Mouse (Mus musculus) neural tube, embryonic 12.5 days (tissue): ENCODE measurements around the gene Vmn1r55. TPM values are rescaled to one million over a fixed set of nuclear protein-coding genes. Genes with fewer than 3 reads are reported as not detected.
"Not testable (repeated sequence)": the region's sequence is repeated elsewhere in the genome, so short reads cannot be mapped to it uniquely, and the experiment has no call there.

Source experiments
- ATAC-seq: fragments of 200-750 bp; cut with Nextera tagmentation; 2 replicates; pipeline ENCODE4 v1.8.0; 2017; ENCODE audit warnings: low read depth, mild to moderate bottlenecking, moderate TSS enrichment, moderate library complexity; ENCODE audit not compliant: low FRiP score
- H3K27ac ChIP-seq: fragments of 300-500 bp; sonication (generic); 2 replicates; pipeline ENCODE4 v1.5.1; 2016
- H3K27me3 ChIP-seq: fragments of 300-500 bp; sonication (generic); replicated peaks from 2 replicates; pipeline ENCODE4 v1.6.1; 2016; ENCODE audit warnings: mild to moderate bottlenecking
- H3K36me3 ChIP-seq: fragments of 300-500 bp; sonication (generic); 2 replicates; pipeline ENCODE4 v1.6.1; 2016; ENCODE audit warnings: mild to moderate bottlenecking
- H3K4me1 ChIP-seq: fragments of 300-500 bp; sonication (generic); 2 replicates; pipeline ENCODE4 v1.6.1; 2016
- H3K4me2 ChIP-seq: fragments of 300-500 bp; sonication (generic); replicated peaks from 2 replicates; pipeline ENCODE4 v1.6.1; 2016; ENCODE audit warnings: mild to moderate bottlenecking
- H3K4me3 ChIP-seq: fragments of 300-500 bp; sonication (generic); 2 replicates; pipeline ENCODE4 v1.5.1; 2016
- H3K9ac ChIP-seq: fragments of 300-500 bp; sonication (generic); 2 replicates; pipeline ENCODE4 v1.6.1; 2016; ENCODE audit warnings: mild to moderate bottlenecking
- H3K9me3 ChIP-seq: fragments of 300-500 bp; sonication (generic); 2 replicates; pipeline ENCODE4 v1.6.1; 2016; ENCODE audit warnings: mild to moderate bottlenecking
- WGBS: fragments of 180-500 bp; shearing (Covaris S2); methylation state at CpG from one replicate; pipeline ENCODE4 v1.1.7; 2016; 5-methylcytosine and 5-hydroxymethylcytosine counted together
- polyA plus RNA-seq: library from polyadenylated mRNA; unstranded; fragments of >200 nt; fragmentation: Nextera tagmentation; extraction: Ambion mirVana; gene quantifications from 2 replicates; pipeline ENCODE4 v1.2.1, GENCODE M21; 2016

The Vmn1r55 gene
- 0.01 and 0.08 TPM in 2 replicates for polyA plus RNA-seq

DNA sequence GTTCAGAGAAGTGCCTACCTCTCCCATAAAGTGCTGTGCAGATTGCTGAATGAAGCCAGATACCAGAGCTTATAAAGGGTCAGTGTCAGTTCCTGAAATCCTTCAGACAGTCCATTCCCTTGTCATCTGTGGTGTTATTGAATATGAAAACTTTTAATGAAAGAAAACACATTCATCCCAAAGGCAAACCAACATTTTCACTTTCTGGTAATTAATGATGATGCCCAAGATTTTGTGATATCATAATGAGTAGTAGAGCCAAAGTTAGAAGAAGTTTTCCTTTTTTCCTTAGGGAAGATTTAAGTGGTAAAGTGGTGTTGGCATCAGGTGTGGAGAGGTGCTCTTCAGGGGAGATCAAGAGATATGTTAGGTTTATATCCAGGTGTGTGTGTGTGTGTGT is at the start of gene Vmn1r55:
Vmn1r55 (minus strand) TSS at position 101 of the 400 bp plus-strand sequence.
- not testable (repeated sequence) for H3K9ac ChIP-seq, H3K4me2 ChIP-seq, H3K4me3 ChIP-seq, H3K27me3 ChIP-seq, ATAC-seq, H3K4me1 ChIP-seq, H3K9me3 ChIP-seq, H3K36me3 ChIP-seq, H3K27ac ChIP-seq

DNA sequence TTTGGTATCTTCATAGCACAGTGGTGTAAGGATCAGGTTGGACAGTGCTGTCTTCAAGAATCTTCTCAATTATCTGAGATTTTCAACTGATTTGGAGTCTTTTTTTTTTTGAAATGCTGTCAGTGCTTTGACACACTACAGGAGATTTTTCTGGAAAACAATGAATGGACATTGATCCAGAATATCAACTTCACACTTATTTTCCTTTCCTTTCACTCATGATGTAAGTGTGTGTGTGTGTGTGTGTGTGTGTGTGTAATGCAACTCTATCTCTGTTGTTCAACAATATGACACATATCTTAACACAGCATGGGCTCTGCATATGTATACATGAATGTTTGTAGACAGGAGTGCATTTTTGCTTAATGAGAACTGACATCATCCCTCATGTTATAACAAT is 47.2 kb upstream of the Vmn1r55 start, which contains the start of gene Vmn1r56:
Vmn1r56 (minus strand) TSS at position 101 of the 400 bp plus-strand sequence.
- not testable (repeated sequence) for ATAC-seq, H3K36me3 ChIP-seq, H3K4me1 ChIP-seq, H3K9me3 ChIP-seq, H3K4me3 ChIP-seq, H3K27me3 ChIP-seq, H3K27ac ChIP-seq, H3K9ac ChIP-seq, H3K4me2 ChIP-seq

DNA sequence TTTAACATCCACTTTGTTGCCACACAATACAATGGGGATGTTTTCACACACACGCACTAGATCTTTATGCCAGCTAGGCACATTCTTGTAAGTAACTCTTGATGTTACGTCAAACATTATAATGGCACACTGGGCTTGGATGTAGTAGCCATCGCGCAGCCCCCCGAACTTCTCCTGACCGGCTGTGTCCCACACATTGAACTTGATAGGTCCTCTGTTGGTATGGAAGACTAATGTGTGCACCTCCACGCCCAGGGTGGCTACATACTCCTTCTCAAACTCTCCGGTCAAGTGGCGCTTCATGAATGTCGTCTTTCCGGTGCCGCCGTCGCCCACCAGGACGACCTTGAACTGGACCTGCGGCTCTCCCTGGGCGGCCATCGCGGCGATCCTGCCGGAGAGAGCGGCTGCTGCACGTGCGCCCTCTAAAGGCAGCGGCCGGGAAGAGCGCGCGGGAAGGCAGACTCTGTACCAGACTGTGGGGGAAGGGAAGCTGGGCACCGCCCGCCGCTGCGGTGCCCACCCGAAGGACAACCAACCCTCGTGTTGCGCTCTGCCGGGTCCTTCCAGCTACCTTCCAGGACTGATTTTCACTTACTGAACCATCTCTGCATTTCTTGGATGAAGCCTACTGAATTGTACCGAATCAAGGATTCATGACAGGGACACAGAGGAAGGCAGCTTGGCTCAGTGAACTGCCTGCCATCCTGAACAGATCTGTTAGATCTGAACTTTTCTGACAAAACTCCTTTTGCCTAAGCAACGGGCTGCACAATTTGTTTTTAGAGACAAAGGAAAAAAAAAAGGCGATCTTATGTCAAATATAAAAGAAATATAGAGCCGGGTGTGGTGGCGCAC is 23.7 kb downstream of the Vmn1r55 start, which contains the start of gene Rasl2-9:
Rasl2-9 (minus strand) TSS at position 402 of the 858 bp plus-strand sequence.
- 19% methylated on average over 42 of the region's 42 CpGs for WGBS
- H3K4me3 ChIP-seq, result peak within 1 kb of the TSS; percentile 24
- peak within 1 kb of the TSS; percentile 59 for H3K4me2 ChIP-seq
- H3K36me3 ChIP-seq, result no peaks in the 10 kb centered on the region
- H3K9ac ChIP-seq, result peak within 1 kb of the TSS; percentile 42; the same call in 1 of the 2 replicates
- H3K4me1 ChIP-seq, result no peaks in the 10 kb centered on the region
- H3K27ac ChIP-seq, result no peak within 1 kb of the TSS
- ATAC-seq, result peak; percentile 68
- no peaks in the 10 kb centered on the region for H3K9me3 ChIP-seq
- H3K27me3 ChIP-seq, result no peaks in the 10 kb centered on the region

DNA sequence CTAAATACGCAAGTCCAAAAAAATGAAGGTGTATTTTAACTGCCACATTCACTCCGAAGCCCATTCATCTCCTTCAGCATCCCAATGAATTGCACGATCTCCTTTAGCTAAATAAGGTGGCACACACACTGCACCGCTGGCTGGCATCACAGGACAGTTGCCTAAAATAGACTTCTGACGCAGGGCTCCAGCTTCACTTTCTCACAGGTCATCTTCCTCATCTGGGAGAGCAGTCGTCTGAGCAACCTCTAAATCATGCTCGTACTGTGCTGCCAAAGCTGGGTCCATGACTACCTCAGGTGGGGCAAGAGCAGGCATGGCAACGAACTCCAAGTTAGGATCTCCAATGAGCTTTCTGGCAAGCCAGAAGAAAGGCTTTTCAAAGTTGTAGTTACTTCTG is 24.4 kb downstream of the Vmn1r55 start:
- Histone ChIP-seq H3K36me3 (no peaks in the 10 kb centered on the region), H3K4me1 (no peaks in the 10 kb centered on the region), H3K9me3 (no peaks in the 10 kb centered on the region), H3K27me3 (no peaks in the 10 kb centered on the region), H3K9ac (no peak overlapping the region), H3K4me2 (no peak overlapping the region), H3K27ac (no peak overlapping the region), H3K4me3 (no peak overlapping the region)
- WGBS, result 89% methylated on average over 8 of the region's 8 CpGs
- no peak for ATAC-seq

DNA sequence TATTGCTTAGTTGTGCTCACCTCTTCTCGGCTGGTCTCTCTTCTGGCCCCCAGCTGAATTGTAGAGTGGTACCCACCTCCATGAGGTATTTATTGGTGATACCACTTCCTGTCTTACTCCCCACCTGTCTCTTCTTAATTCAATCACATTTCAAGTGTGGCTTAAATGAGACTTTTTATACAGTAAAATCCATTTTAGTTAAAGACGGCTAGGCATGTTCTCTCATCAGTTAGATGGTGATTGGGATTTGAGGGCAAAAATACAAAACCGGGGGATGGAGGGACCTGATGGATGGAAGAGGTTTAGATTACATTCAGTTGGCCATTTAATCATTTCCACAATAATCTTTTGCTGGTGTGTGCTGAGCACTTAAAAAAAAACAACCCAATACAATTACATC is 32.6 kb downstream of the Vmn1r55 start, which contains the start of gene Rfpl4:
Rfpl4 (minus strand) TSS at position 101 of the 400 bp plus-strand sequence.
- H3K36me3 ChIP-seq, result no peaks in the 10 kb centered on the region
- no peaks in the 10 kb centered on the region for H3K9me3 ChIP-seq
- WGBS, result 86% methylated on average over 3 of the region's 3 CpGs
- H3K27ac ChIP-seq, result no peak within 1 kb of the TSS
- no peak within 1 kb of the TSS for H3K4me2 ChIP-seq
- ATAC-seq, result no peak
- H3K9ac ChIP-seq, result no peak within 1 kb of the TSS
- H3K4me1 ChIP-seq, result no peaks in the 10 kb centered on the region
- no peaks in the 10 kb centered on the region for H3K27me3 ChIP-seq
- no peak within 1 kb of the TSS for H3K4me3 ChIP-seq

DNA sequence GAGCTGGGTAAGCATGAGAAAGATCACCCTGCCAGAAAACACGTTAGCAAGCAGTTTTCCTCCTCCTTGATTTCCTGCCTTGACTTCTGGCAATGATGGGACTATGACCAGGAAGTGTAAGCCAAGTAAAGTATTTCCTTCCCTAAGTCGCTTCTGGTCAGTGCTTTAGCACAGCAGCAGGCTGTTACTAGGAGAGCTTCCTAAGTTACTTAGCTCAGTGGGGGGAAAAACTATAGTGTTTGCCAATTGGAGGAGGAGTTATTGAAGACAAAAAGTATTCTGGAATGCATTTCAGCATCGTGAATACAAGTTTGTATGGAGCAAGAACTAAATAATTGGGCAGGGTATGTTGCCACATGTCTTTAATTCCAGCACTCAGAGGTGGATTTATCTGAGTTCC is 36.8 kb downstream of the Vmn1r55 start:
- Histone ChIP-seq H3K36me3 (no peaks in the 10 kb centered on the region), H3K9ac (no peak overlapping the region), H3K4me1 (no peaks in the 10 kb centered on the region), H3K4me2 (no peak overlapping the region), H3K4me3 (no peak overlapping the region), H3K27me3 (no peaks in the 10 kb centered on the region), H3K27ac (no peak overlapping the region), H3K9me3 (0 out of 2 replicates have a peak, but pooled peaks cover 4% of the 10 kb centered on the region)
- WGBS, result 57% methylated on average over 3 of the region's 3 CpGs
- no peak for ATAC-seq

DNA sequence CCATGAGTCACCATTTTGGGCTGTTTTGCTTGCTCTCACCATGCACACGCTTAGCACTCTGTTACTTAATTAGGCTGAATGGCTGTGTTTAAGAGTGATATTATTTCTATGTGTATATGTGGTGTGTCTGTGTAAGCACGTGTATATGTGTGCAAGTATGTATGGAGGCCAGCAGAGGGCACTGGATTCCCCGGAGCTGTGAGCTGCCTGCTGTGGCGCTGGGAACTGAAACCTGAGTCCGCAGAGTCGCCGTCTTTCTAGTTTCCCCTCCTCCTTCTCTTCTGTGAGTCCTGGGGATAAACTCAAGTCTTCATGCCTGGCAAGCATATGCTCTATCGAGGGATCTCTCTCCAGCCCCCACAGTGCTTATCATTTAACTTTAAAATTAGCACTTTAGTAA is 40.2 kb downstream of the Vmn1r55 start:
- H3K36me3 ChIP-seq, result no peaks in the 10 kb centered on the region
- ATAC-seq, result no peak
- H3K4me3 ChIP-seq, result no peak overlapping the region
- H3K27ac ChIP-seq, result no peak overlapping the region
- H3K4me2 ChIP-seq, result no peak overlapping the region
- WGBS, result 87% methylated on average over 8 of the region's 8 CpGs
- H3K9me3 ChIP-seq, result 0 out of 2 replicates have a peak, but pooled peaks cover 4% of the 10 kb centered on the region
- no peaks in the 10 kb centered on the region for H3K27me3 ChIP-seq
- H3K4me1 ChIP-seq, result no peaks in the 10 kb centered on the region
- no peak overlapping the region for H3K9ac ChIP-seq

DNA sequence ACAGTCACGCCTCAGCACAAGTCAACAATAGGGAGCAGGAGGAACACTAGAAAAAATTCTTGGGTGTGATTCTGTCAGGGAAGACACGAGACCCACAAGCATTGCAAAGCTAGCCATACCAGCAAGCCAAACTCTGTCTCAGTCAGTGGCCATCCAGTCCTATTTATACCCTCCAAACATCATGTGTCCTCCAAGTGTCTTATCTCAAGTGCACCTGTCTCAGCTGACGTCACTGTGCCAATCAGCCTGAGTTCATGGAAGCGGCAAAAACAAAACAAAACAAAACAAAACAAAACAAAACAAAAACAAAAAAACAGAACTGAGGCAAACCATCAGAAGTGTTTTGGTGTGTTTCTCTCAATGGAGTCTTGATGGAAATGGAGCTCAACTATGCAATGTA is 41.2 kb downstream of the Vmn1r55 start:
- H3K27ac ChIP-seq, result no peak overlapping the region
- 82% methylated on average over 4 of the region's 4 CpGs for WGBS
- no peak overlapping the region for H3K4me2 ChIP-seq
- no peaks in the 10 kb centered on the region for H3K27me3 ChIP-seq
- no peak for ATAC-seq
- no peak overlapping the region for H3K9ac ChIP-seq
- H3K4me3 ChIP-seq, result no peak overlapping the region
- H3K9me3 ChIP-seq, result 0 out of 2 replicates have a peak, but pooled peaks cover 4% of the 10 kb centered on the region
- H3K4me1 ChIP-seq, result no peaks in the 10 kb centered on the region
- no peaks in the 10 kb centered on the region for H3K36me3 ChIP-seq

DNA sequence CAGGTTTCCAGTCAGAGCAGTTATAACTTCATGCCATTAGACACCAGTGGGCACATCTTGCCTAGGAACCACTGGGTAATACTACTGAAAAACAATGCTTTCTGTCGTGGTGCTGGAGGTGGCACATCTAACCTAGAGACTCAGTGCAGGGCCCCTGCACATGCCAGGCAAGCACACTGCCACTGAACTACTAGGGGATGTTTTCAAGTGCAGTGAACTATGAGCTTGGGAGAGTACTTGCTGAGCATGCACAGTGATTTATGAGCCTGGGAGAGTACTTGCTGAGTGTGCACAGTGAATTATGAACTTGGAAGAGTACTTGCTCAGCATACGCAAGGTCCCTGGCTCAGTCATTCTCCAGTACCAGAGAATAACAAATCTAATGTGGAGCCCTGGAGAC is 46.9 kb downstream of the Vmn1r55 start:
- Histone ChIP-seq H3K9me3 (no peaks in the 10 kb centered on the region), H3K27ac (no peak overlapping the region), H3K27me3 (no peaks in the 10 kb centered on the region), H3K36me3 (peaks cover 17% of the 10 kb centered on the region), H3K4me1 (no peaks in the 10 kb centered on the region), H3K9ac (no peak overlapping the region), H3K4me3 (no peak overlapping the region), H3K4me2 (no peak overlapping the region)
- ATAC-seq, result no peak
- 87% methylated on average over 2 of the region's 2 CpGs for WGBS

DNA sequence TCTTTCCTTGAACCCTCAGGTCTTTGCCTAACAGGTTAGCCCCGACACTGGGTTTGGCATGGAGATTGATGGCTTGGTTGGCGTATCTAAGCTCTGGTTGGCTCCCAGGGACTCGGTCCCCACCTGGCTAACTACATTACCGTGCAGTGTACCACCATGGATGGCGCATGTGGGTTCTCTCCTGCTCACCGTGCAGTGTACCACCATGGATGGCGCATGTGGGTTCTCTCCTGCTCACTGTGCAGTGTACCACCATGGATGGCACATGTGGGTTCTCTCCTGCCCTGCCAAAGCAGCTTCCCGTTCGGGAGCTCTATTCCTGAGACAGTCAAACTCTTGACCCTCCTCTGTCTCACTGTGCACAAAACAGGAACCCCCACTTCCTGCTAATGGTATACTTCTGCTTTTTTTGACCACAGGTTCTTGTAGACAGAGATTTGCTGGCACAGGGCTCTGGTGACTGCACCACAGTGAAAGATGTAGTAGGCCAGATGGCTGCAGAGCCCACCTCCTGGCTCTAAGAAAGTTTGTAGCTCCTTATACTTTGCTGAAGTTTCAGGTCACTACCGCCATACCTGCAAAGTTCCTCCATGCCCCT is 48.3 kb downstream of the Vmn1r55 start:
- Histone ChIP-seq H3K36me3 (peaks cover 31% of the 10 kb centered on the region), H3K4me1 (no peaks in the 10 kb centered on the region), H3K4me3 (no peak overlapping the region), H3K4me2 (no peak overlapping the region), H3K27ac (no peak overlapping the region), H3K27me3 (no peaks in the 10 kb centered on the region), H3K9ac (no peak overlapping the region), H3K9me3 (no peaks in the 10 kb centered on the region)
- ATAC-seq, result no peak
- 92% methylated on average over 10 of the region's 10 CpGs for WGBS

DNA sequence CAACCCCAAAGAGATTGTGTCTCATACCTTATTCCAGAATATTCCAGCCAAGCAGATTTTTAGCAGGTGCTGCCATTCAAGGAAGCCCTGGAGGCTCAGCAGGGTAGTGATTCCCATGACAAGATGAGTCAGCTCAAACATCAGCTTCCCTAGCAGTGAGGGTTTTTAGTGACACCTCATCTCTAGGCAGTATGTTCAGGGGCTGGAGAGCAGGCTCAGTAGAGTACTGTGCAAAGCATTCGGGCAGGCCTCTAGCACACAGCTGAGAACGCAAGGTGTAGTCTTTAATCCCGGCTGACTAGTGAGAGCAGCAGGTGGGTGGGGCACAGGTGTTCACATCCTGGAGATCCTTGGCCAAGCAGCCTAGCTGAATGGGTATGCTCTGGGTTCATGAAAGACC is 49.7 kb downstream of the Vmn1r55 start:
- H3K4me3 ChIP-seq, result no peak overlapping the region
- WGBS, result 85% methylated on average over 3 of the region's 3 CpGs
- H3K4me1 ChIP-seq, result no peaks in the 10 kb centered on the region
- H3K27me3 ChIP-seq, result no peaks in the 10 kb centered on the region
- no peak overlapping the region for H3K9ac ChIP-seq
- ATAC-seq, result no peak
- H3K27ac ChIP-seq, result no peak overlapping the region
- peaks cover 45% of the 10 kb centered on the region for H3K36me3 ChIP-seq
- H3K9me3 ChIP-seq, result no peaks in the 10 kb centered on the region
- no peak overlapping the region for H3K4me2 ChIP-seq

DNA sequence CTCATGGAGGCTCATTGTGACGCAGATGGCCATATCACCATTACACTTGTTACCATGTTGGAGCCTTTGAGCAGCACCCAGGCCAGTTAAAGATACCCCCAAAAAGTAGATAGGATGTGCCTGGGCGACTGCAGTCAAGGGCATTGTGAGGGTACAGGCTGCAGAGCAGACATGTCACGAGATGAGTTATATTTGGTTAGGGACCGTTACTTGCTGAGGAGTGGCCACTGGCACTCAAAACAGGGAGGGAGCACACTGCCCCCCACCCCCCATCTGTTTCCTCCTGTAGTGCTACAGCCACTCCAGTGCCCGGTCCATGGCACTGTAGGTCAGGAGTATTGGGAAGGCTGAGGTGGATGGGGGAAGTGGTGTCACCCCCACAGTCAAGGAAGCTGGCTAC is 50.7 kb downstream of the Vmn1r55 start:
- ATAC-seq, result no peak
- WGBS, result 91% methylated on average over 5 of the region's 5 CpGs
- no peak overlapping the region for H3K4me2 ChIP-seq
- no peak overlapping the region for H3K4me3 ChIP-seq
- H3K9me3 ChIP-seq, result no peaks in the 10 kb centered on the region
- H3K9ac ChIP-seq, result no peak overlapping the region
- no peaks in the 10 kb centered on the region for H3K4me1 ChIP-seq
- no peak overlapping the region for H3K27ac ChIP-seq
- H3K27me3 ChIP-seq, result no peaks in the 10 kb centered on the region
- peaks cover 55% of the 10 kb centered on the region for H3K36me3 ChIP-seq
